Mouse (Mus musculus): ENCODE data around the gene Mkrn2. TPM values are rescaled to one million over a fixed set of nuclear protein-coding genes. Genes with fewer than 3 reads are reported as not detected.

The Mkrn2 gene
- polyA plus RNA-seq (2012; rRNA removed): 65.0 and 79.8 TPM in 2 replicates

GRCm38 (mm10) chr6:115601715-115602523, at the start of gene Mkrn2:
Gene Mkrn2, plus strand, starts transcription at chr6:115601902.

GRCm38 (mm10) chr6:115592458-115592857, 9.2 kb upstream of the Mkrn2 start, which contains the start of gene Mkrn2os:
Gene Mkrn2os, minus strand, starts transcription at chr6:115592576.

Other genes starting within 250 kb of the Mkrn2 start
- gene Pparg, start 241.0 kb upstream of the Mkrn2 start, polyA plus RNA-seq (2012; rRNA removed): 22.8 and 23.7 TPM in 2 replicates
- gene Tsen2, start 57.2 kb upstream of the Mkrn2 start, polyA plus RNA-seq (2012; rRNA removed): 1.9 and 3.3 TPM in 2 replicates
- gene Mkrn2os, start 9.3 kb upstream of the Mkrn2 start, polyA plus RNA-seq (2012; rRNA removed): 43.1 and 53.8 TPM in 2 replicates
- gene Raf1, start 74.7 kb downstream of the Mkrn2 start, polyA plus RNA-seq (2012; rRNA removed): 105 and 120 TPM in 2 replicates
- 2.4 and 3.5 TPM in 2 replicates for gene Tmem40, start 160.5 kb downstream of the Mkrn2 start, polyA plus RNA-seq (2012; rRNA removed)
- 4.6 and 5.1 TPM in 2 replicates for gene Cand2, start 172.6 kb downstream of the Mkrn2 start, polyA plus RNA-seq (2012; rRNA removed)
- 356 and 482 TPM in 2 replicates for gene Rpl32, start 206.8 kb downstream of the Mkrn2 start, polyA plus RNA-seq (2012; rRNA removed)
- 0.08 and 0.17 TPM in 2 replicates for gene Efcab12, start 236.5 kb downstream of the Mkrn2 start, polyA plus RNA-seq (2012; rRNA removed)

Measured in colon, adult 2 months (tissue).